Mouse (Mus musculus): ENCODE results near the gene Wdr46. TPM values are rescaled to one million over a fixed set of nuclear protein-coding genes. Genes with fewer than 3 reads are reported as not detected.

The Wdr46 gene
- total RNA-seq (2023) = 10 to 100 TPM; 18.7 to 20.9 TPM

GRCm38 (mm10) chr17:33940206-33940805, at the start of gene Wdr46, which contains the start of gene Pfdn6:
Gene Wdr46, plus strand, starts transcription at chr17:33940660.
Gene Pfdn6, minus strand, starts transcription at chr17:33940343.

DNA sequence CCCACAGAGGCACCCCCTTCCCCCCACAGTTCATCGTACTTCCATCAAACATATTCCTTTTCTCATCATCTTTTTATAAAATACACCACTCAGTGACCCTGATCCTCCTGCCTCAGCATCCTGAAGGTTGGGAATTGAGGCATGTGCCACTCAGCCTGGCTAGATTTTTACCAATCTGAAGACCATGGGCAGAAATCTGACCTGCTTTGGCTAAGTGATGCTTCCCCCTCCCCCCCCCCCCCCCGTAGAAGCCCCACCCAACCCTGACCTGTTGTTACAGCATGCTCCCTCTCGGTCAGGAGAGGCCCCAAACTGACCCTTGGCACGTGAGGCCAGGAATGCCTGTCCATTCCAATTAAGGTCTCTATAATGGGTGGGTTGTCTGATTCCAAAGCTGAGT, 35.6 kb upstream of the Wdr46 start, which contains the start of gene Platr17:
Platr17 (plus strand) TSS at position 301 of the 400 bp plus-strand sequence.

GRCm38 (mm10) chr17:33909077-33909868, 31.2 kb upstream of the Wdr46 start, which contains the start of gene Daxx:
Gene Daxx, plus strand, starts transcription at chr17:33909414.

DNA sequence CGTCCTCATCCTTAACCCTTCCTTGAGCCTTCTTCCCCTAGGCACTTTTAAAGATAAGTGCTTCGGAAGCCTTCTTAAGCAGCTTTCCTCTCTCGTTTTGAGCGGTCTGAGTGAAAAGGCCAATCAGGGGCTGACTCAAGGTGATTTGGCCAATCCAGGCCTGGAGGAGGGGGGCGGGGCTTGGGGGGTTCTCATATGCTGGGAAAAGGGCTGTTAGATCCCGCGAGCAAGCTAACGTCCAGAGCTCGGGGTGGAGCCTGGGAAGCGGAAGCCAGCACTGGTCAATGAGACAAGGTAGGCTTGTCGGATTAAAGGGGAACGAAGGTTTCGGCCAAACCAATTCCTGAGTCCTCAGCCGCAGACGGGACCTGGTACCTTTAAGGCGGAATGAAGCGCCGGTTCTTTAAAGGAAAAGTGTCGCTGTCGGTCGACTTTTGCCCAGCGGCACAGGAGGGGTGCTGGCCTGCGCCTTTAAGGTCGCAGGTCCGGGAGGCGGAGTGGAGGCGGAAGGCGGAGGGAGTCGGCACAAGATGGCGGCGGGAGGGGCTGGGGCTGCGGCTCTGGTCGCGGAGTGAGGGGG, 24.7 kb upstream of the Wdr46 start, which contains the start of the genes Tapbp and Zbtb22:
Tapbp (plus strand) TSS at position 229 of the 580 bp plus-strand sequence.
Zbtb22 (plus strand) TSS at position 234 of the 580 bp plus-strand sequence.

GRCm38 (mm10) chr17:33929371-33930279, 10.8 kb upstream of the Wdr46 start, which contains the start of gene Rgl2:
Gene Rgl2, plus strand, starts transcription at chr17:33929543.

GRCm38 (mm10) chr17:33951021-33951946, 10.8 kb downstream of the Wdr46 start, which contains the start of gene B3galt4:
Gene B3galt4, minus strand, starts transcription at chr17:33951488.

GRCm38 (mm10) chr17:33955555-33956214, 15.2 kb downstream of the Wdr46 start, which contains the start of the genes Vps52 and Rps18:
Gene Vps52, plus strand, starts transcription at chr17:33955812.
Gene Rps18, minus strand, starts transcription at chr17:33956001.

Other genes with a start within 250 kb of the Wdr46 start
- 10 to 100 TPM; 58.9 to 59.2 TPM for gene March2, start 222.0 kb upstream of the Wdr46 start, total RNA-seq (2023)
- gene Rab11b, start 180.1 kb upstream of the Wdr46 start, total RNA-seq (2023) = 100 to 1,000 TPM; 174 to 180 TPM
- gene Angptl4, start 158.8 kb upstream of the Wdr46 start, total RNA-seq (2023) = 1 to 10 TPM; 1.1 to 1.2 TPM
- 1 to 10 TPM; 4.7 to 7.4 TPM for gene Kank3, start 130.1 kb upstream of the Wdr46 start, total RNA-seq (2023)
- gene Rps28, start 116.1 kb upstream of the Wdr46 start, total RNA-seq (2023) = 1,000 to 10,000 TPM; 1,073 to 1,248 TPM
- 100 to 1,000 TPM; 110 to 135 TPM for gene Ndufa7, start 116.1 kb upstream of the Wdr46 start, total RNA-seq (2023)
- gene Cd320, start 97.6 kb upstream of the Wdr46 start, total RNA-seq (2023) = 1 to 10 TPM; 1.1 to 1.5 TPM
- gene Gm7029, start 66.8 kb upstream of the Wdr46 start, total RNA-seq (2023) = not detected
- 10 to 100 TPM; 45.6 to 48.3 TPM for gene Kifc1, start 50.0 kb upstream of the Wdr46 start, total RNA-seq (2023)
- under 1 TPM in 1 of 2 experiments, not detected in 1; 0.66 TPM for gene Platr17, start 35.5 kb upstream of the Wdr46 start, total RNA-seq (2023)
- 10 to 100 TPM; 42.9 to 43.9 TPM for gene Daxx, start 31.2 kb upstream of the Wdr46 start, total RNA-seq (2023)
- gene Tapbp, start 24.8 kb upstream of the Wdr46 start, total RNA-seq (2023) = 100 to 1,000 TPM; 238 to 240 TPM
- gene Zbtb22, start 24.8 kb upstream of the Wdr46 start, total RNA-seq (2023) = 10 to 100 TPM; 32.0 to 36.2 TPM
- 100 to 1,000 TPM; 208 to 226 TPM for gene Rgl2, start 11.1 kb upstream of the Wdr46 start, total RNA-seq (2023)
- 10 to 100 TPM; 56.6 to 57.6 TPM for gene Pfdn6, start 317 bp upstream of the Wdr46 start, total RNA-seq (2023)
- gene B3galt4, start 10.8 kb downstream of the Wdr46 start, total RNA-seq (2023) = 10 to 100 TPM; 10.7 to 12.0 TPM
- gene Vps52, start 15.2 kb downstream of the Wdr46 start, total RNA-seq (2023) = 10 to 100 TPM; 51.7 to 59.1 TPM
- 100 to 1,000 TPM; 438 to 472 TPM for gene Rps18, start 15.3 kb downstream of the Wdr46 start, total RNA-seq (2023)
- 100 to 1,000 TPM; 950 to 982 TPM for gene H2-K1, start 59.7 kb downstream of the Wdr46 start, total RNA-seq (2023)
- gene Ring1, start 84.0 kb downstream of the Wdr46 start, total RNA-seq (2023) = 10 to 100 TPM; 13.7 to 14.8 TPM
- 10 to 100 TPM; 69.5 to 70.9 TPM for gene H2-Ke6, start 87.4 kb downstream of the Wdr46 start, total RNA-seq (2023)
- gene Slc39a7, start 91.0 kb downstream of the Wdr46 start, total RNA-seq (2023) = 10 to 100 TPM; 60.0 to 81.8 TPM
- 10 to 100 TPM; 57.4 to 59.4 TPM for gene Rxrb, start 91.2 kb downstream of the Wdr46 start, total RNA-seq (2023)
- gene Col11a2, start 98.8 kb downstream of the Wdr46 start, total RNA-seq (2023) = 1 to 10 TPM; 4.2 to 7.9 TPM
- 1 to 10 TPM; 1.5 to 1.8 TPM for gene H2-Oa, start 151.7 kb downstream of the Wdr46 start, total RNA-seq (2023)
- 10 to 100 TPM; 52.3 to 73.6 TPM for gene H2-DMa, start 178.9 kb downstream of the Wdr46 start, total RNA-seq (2023)
- gene Brd2, start 182.0 kb downstream of the Wdr46 start, total RNA-seq (2023) = 100 to 1,000 TPM; 173 to 194 TPM
- 10 to 100 TPM; 23.5 to 25.0 TPM for gene H2-DMb2, start 202.6 kb downstream of the Wdr46 start, total RNA-seq (2023)
- gene H2-DMb1, start 212.4 kb downstream of the Wdr46 start, total RNA-seq (2023) = 10 to 100 TPM; 34.0 to 36.4 TPM
- gene Tap1, start 246.9 kb downstream of the Wdr46 start, total RNA-seq (2023) = 10 to 100 TPM; 52.6 to 57.7 TPM
- gene Psmb9, start 247.1 kb downstream of the Wdr46 start, total RNA-seq (2023) = 10 to 100 TPM; 87.2 to 92.0 TPM

Data from neutrophil, adult 59 days (primary cell).